Mouse (Mus musculus): ENCODE measurements around the gene Proser2. TPM values are rescaled to one million over a fixed set of nuclear protein-coding genes. Genes with fewer than 3 reads are reported as not detected.
A peak's percentile ranks its signal among the peaks of the same experiment; 100 is the strongest.

The Proser2 gene
- polyA plus RNA-seq, 1 experiment from 2014 or later = 14.1 TPM

- Histone ChIP-seq H3K9me3 (ENCODE audit: low read length) (no peaks in the 10 kb centered on the region), H3K9ac (replicated peaks; ENCODE audit: low read length) (no peak overlapping the region)
These were observed 47.4 kb downstream of the Proser2 start for GRCm38 (mm10) chr2:6082615-6083014.

GRCm38 (mm10) chr2:6081108-6081507, 48.9 kb downstream of the Proser2 start:
- Histone ChIP-seq H3K9ac (replicated peaks; ENCODE audit: low read length) (no peak overlapping the region), H3K4me2 (replicated peaks; ENCODE audit: low read depth, low read length) (no peak overlapping the region), H3K27me3 (ENCODE audit: insufficient read depth, low read length) (no peaks in the 10 kb centered on the region), H3K36me3 (ENCODE audit: insufficient read depth, low read length) (no peaks in the 10 kb centered on the region), H3K4me1 (ENCODE audit: insufficient read depth, low read length) (peaks cover 7% of the 10 kb centered on the region; the same call in 1 of the 2 replicates), H3K27ac (ENCODE audit: low read length) (no peak overlapping the region), H3K4me3 (ENCODE audit: low read length) (no peak overlapping the region), H3K9me3 (ENCODE audit: low read length) (no peaks in the 10 kb centered on the region)
- peak; percentile 71 for ATAC-seq (ENCODE audit: low FRiP score, low TSS enrichment)
- WGBS = 28% methylated on average over 8 of the region's 8 CpGs

More at GRCm38 (mm10) chr2:6082615-6083014, 47.4 kb downstream of the Proser2 start:
- peaks cover 7% of the 10 kb centered on the region; the same call in 1 of the 2 replicates for H3K4me1 ChIP-seq (ENCODE audit: insufficient read depth, low read length)
- H3K4me3 ChIP-seq (ENCODE audit: low read length) = no peak overlapping the region
- H3K27ac ChIP-seq (ENCODE audit: low read length) = no peak overlapping the region
- 78% methylated on average over 6 of the region's 6 CpGs for WGBS
- H3K27me3 ChIP-seq (ENCODE audit: insufficient read depth, low read length) = no peaks in the 10 kb centered on the region
- H3K36me3 ChIP-seq (ENCODE audit: insufficient read depth, low read length) = no peaks in the 10 kb centered on the region
- no peak for ATAC-seq (ENCODE audit: low FRiP score, low TSS enrichment)
- H3K4me2 ChIP-seq (replicated peaks; ENCODE audit: low read depth, low read length) = no peak overlapping the region

GRCm38 (mm10) chr2:6080037-6080436, 50.0 kb downstream of the Proser2 start:
- 92% methylated on average over 1 of the region's 1 CpGs for WGBS
- no peak for ATAC-seq (ENCODE audit: low FRiP score, low TSS enrichment)
- Histone ChIP-seq H3K36me3 (ENCODE audit: insufficient read depth, low read length) (no peaks in the 10 kb centered on the region), H3K4me1 (ENCODE audit: insufficient read depth, low read length) (peaks cover 12% of the 10 kb centered on the region), H3K27ac (ENCODE audit: low read length) (no peak overlapping the region), H3K4me3 (ENCODE audit: low read length) (no peak overlapping the region), H3K9ac (replicated peaks; ENCODE audit: low read length) (no peak overlapping the region), H3K9me3 (ENCODE audit: low read length) (no peaks in the 10 kb centered on the region), H3K4me2 (replicated peaks; ENCODE audit: low read depth, low read length) (no peak overlapping the region), H3K27me3 (ENCODE audit: insufficient read depth, low read length) (no peaks in the 10 kb centered on the region)

GRCm38 (mm10) chr2:6075530-6075896, 54.5 kb downstream of the Proser2 start:
- no peak for ATAC-seq (ENCODE audit: low FRiP score, low TSS enrichment)
- Histone ChIP-seq H3K4me3 (ENCODE audit: low read length) (no peak overlapping the region), H3K36me3 (ENCODE audit: insufficient read depth, low read length) (no peaks in the 10 kb centered on the region)

GRCm38 (mm10) chr2:6074891-6075529, 55.0 kb downstream of the Proser2 start:
- H3K9me3 ChIP-seq (ENCODE audit: low read length) = no peaks in the 10 kb centered on the region
- no peak overlapping the region for H3K4me2 ChIP-seq (replicated peaks; ENCODE audit: low read depth, low read length)
- 33% methylated on average over 10 of the region's 10 CpGs for WGBS
- ATAC-seq (ENCODE audit: low FRiP score, low TSS enrichment) = peak; percentile 79
- no peak overlapping the region for H3K4me3 ChIP-seq (ENCODE audit: low read length)
- H3K4me1 ChIP-seq (ENCODE audit: insufficient read depth, low read length) = peaks cover 24% of the 10 kb centered on the region
- H3K27ac ChIP-seq (ENCODE audit: low read length) = peak overlapping the region; percentile 34; the same call in 1 of the 2 replicates
- H3K9ac ChIP-seq (replicated peaks; ENCODE audit: low read length) = no peak overlapping the region
- no peaks in the 10 kb centered on the region for H3K36me3 ChIP-seq (ENCODE audit: insufficient read depth, low read length)
- H3K27me3 ChIP-seq (ENCODE audit: insufficient read depth, low read length) = no peaks in the 10 kb centered on the region

More at GRCm38 (mm10) chr2:6075530-6075896, 54.5 kb downstream of the Proser2 start:
- H3K4me2 ChIP-seq (replicated peaks; ENCODE audit: low read depth, low read length) = no peak overlapping the region
- H3K4me1 ChIP-seq (ENCODE audit: insufficient read depth, low read length) = peaks cover 24% of the 10 kb centered on the region
- no peaks in the 10 kb centered on the region for H3K9me3 ChIP-seq (ENCODE audit: low read length)
- H3K27ac ChIP-seq (ENCODE audit: low read length) = peak overlapping the region; percentile 34; the same call in 1 of the 2 replicates
- WGBS = 5% methylated on average over 1 of the region's 1 CpGs
- H3K27me3 ChIP-seq (ENCODE audit: insufficient read depth, low read length) = no peaks in the 10 kb centered on the region
- no peak overlapping the region for H3K9ac ChIP-seq (replicated peaks; ENCODE audit: low read length)

- whole genome bisulfite sequencing = 50% methylated on average over 7 of the region's 7 CpGs
- Histone ChIP-seq H3K4me1 (ENCODE audit: insufficient read depth, low read length) (peaks cover 24% of the 10 kb centered on the region), H3K4me2 (replicated peaks; ENCODE audit: low read depth, low read length) (no peak overlapping the region), H3K27ac (ENCODE audit: low read length) (no peak overlapping the region), H3K9ac (replicated peaks; ENCODE audit: low read length) (no peak overlapping the region), H3K9me3 (ENCODE audit: low read length) (no peaks in the 10 kb centered on the region), H3K36me3 (ENCODE audit: insufficient read depth, low read length) (no peaks in the 10 kb centered on the region), H3K27me3 (ENCODE audit: insufficient read depth, low read length) (no peaks in the 10 kb centered on the region), H3K4me3 (ENCODE audit: low read length) (no peak overlapping the region)
- 0 out of 2 replicates have a peak, but pooled peaks have one; percentile 28 for ATAC-seq (ENCODE audit: low FRiP score, low TSS enrichment)
These were observed 57.2 kb downstream of the Proser2 start for GRCm38 (mm10) chr2:6072685-6073260.

- no peaks in the 10 kb centered on the region for H3K9me3 ChIP-seq (ENCODE audit: low read length)
- no peak overlapping the region for H3K4me2 ChIP-seq (replicated peaks; ENCODE audit: low read depth, low read length)
- H3K27ac ChIP-seq (ENCODE audit: low read length) = no peak overlapping the region
- H3K36me3 ChIP-seq (ENCODE audit: insufficient read depth, low read length) = no peaks in the 10 kb centered on the region
- no peak for ATAC-seq (ENCODE audit: low FRiP score, low TSS enrichment)
- no peak overlapping the region for H3K4me3 ChIP-seq (ENCODE audit: low read length)
- no peak overlapping the region for H3K9ac ChIP-seq (replicated peaks; ENCODE audit: low read length)
- H3K27me3 ChIP-seq (ENCODE audit: insufficient read depth, low read length) = no peaks in the 10 kb centered on the region
- H3K4me1 ChIP-seq (ENCODE audit: insufficient read depth, low read length) = peaks cover 24% of the 10 kb centered on the region
- WGBS = 28% methylated on average over 11 of the region's 11 CpGs
These were observed 58.2 kb downstream of the Proser2 start for GRCm38 (mm10) chr2:6071598-6072440.

GRCm38 (mm10) chr2:6070925-6071324, 59.1 kb downstream of the Proser2 start:
- Histone ChIP-seq H3K9me3 (ENCODE audit: low read length) (no peaks in the 10 kb centered on the region), H3K4me2 (replicated peaks; ENCODE audit: low read depth, low read length) (no peak overlapping the region), H3K36me3 (ENCODE audit: insufficient read depth, low read length) (no peaks in the 10 kb centered on the region), H3K4me3 (ENCODE audit: low read length) (no peak overlapping the region), H3K27ac (ENCODE audit: low read length) (no peak overlapping the region), H3K27me3 (ENCODE audit: insufficient read depth, low read length) (no peaks in the 10 kb centered on the region), H3K4me1 (ENCODE audit: insufficient read depth, low read length) (peaks cover 24% of the 10 kb centered on the region), H3K9ac (replicated peaks; ENCODE audit: low read length) (no peak overlapping the region)
- 50% methylated on average over 11 of the region's 11 CpGs for WGBS
- no peak for ATAC-seq (ENCODE audit: low FRiP score, low TSS enrichment)

- H3K9me3 ChIP-seq (ENCODE audit: low read length) = no peaks in the 10 kb centered on the region
- H3K4me3 ChIP-seq (ENCODE audit: low read length) = no peak overlapping the region
- H3K36me3 ChIP-seq (ENCODE audit: insufficient read depth, low read length) = no peaks in the 10 kb centered on the region
- H3K9ac ChIP-seq (replicated peaks; ENCODE audit: low read length) = no peak overlapping the region
- H3K4me1 ChIP-seq (ENCODE audit: insufficient read depth, low read length) = peaks cover 8% of the 10 kb centered on the region; the same call in 1 of the 2 replicates
- H3K4me2 ChIP-seq (replicated peaks; ENCODE audit: low read depth, low read length) = no peak overlapping the region
- WGBS = 90% methylated on average over 6 of the region's 6 CpGs
- H3K27ac ChIP-seq (ENCODE audit: low read length) = no peak overlapping the region
- H3K27me3 ChIP-seq (ENCODE audit: insufficient read depth, low read length) = no peaks in the 10 kb centered on the region
- no peak for ATAC-seq (ENCODE audit: low FRiP score, low TSS enrichment)
These were observed 62.7 kb downstream of the Proser2 start for GRCm38 (mm10) chr2:6067341-6067740.
